Mouse (Mus musculus): ENCODE measurements around the gene Insl3.
"Not testable (repeated sequence)": the region's sequence is repeated elsewhere in the genome, so short reads cannot be mapped to it uniquely, and the experiment has no call there.

The Insl3 gene

GRCm38 (mm10) chr8:71677555-71677954 is 11.5 kb upstream of the Insl3 start:
- DNase-seq (ENCODE audit: low spot score), result no peak

- DNase-seq (ENCODE audit: low spot score), result no peak
Measured at GRCm38 (mm10) chr8:71678216-71678615, 10.8 kb upstream of the Insl3 start.

DNA sequence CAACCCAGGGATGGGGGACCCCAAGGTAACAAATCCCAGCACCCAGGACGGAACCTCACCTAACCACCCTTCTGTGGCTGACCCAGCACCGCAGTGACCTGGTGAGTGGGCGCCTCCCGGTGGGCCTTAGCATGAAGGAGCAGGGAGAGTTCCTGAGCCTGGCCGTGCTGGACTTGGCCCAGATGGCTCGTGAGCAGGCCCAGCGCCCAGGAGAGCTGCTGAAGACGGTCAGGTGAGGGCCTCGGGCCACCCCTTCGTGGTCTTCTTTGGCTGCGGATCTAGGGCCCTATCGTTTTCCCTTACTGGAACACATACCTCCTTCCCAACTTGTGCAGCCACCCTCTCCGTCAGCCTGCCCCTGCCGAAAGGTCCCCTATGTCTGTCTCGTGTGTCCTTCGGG is 9.9 kb upstream of the Insl3 start:
- DNase-seq (ENCODE audit: low spot score), result no peak

DNA sequence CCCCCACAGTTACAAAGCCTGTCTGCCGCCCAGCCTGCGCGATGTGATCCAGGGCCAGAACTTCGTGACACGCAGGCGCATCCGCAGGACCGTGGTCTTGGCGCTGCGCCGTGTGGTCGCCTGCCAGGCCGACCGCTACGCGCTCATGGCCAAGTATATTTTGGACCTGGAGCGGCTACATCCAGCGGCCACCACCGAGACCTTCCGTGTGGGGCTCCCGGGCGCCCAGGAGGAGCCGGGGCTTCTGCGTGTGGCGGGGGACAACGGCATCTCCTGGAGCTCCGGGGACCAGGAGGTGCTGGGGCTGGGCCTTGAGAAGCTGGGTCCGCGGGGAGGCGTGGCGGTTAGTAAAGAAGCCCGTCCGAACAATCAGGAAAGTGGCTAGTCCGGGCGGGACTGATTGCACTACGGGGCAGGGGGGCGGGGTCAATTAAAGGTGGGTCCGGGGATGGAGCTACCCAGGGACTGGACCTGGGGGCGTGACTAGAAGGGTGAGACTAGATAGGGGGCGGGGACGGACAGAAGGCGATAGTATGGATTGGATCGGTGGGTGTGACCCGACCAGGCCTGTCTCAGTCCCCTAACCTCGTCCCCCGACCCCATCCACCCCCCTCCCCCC is 9.4 kb upstream of the Insl3 start:
- DNase-seq (ENCODE audit: low spot score), result no peak

GRCm38 (mm10) chr8:71680471-71680870 is 8.5 kb upstream of the Insl3 start:
- DNase-seq (ENCODE audit: low spot score), result no peak

DNA sequence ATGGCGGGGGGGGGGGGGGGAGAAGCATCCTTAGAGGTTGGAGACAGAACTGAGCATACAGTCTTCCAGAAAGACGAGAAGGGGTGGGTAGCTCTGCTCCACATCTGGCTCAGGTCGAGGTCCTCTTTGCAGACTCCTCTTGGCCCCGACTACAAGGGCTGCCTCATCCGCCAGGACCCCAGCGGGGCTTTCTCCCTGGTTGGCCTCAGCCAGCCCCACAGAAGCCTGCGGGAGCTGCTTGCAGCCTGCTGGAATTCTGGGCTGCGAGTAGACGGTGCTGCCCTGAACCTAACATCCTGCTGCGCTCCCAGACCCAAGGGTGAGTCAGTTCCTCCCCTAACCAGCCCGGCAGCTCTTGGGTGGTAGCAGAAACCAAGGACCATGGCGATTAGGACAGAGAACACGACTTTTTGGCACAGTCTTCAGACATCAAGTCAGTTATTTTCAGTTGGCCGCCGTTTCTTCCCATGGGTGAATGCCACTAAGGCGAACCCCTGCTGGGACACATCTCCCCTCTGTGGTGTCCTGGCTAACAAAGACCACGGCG is 7.6 kb upstream of the Insl3 start:
- DNase-seq (ENCODE audit: low spot score), result no peak

DNA sequence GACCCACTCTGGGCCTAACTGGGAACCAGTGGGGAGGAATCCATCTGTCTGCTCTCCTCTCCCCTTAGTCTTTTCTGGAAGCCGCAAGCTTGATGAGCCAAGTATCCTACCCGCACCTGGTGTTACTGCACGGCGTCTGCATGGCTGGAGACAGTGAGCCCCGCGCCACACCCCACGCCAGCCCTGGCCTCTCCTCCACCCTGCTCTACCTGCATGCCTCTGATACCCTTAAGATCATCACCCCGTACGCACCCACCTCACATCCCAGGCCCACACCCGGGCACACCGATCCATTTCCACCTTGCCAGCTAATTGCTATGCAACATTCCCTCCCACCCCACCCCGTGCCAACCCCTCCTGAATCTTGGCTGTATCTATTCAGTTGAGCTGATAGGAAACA is 6.2 kb upstream of the Insl3 start:
- no peak for DNase-seq (ENCODE audit: low spot score)

- no peak for DNase-seq (ENCODE audit: low spot score)
Measured at GRCm38 (mm10) chr8:71684701-71685100, 4.3 kb upstream of the Insl3 start.

DNA sequence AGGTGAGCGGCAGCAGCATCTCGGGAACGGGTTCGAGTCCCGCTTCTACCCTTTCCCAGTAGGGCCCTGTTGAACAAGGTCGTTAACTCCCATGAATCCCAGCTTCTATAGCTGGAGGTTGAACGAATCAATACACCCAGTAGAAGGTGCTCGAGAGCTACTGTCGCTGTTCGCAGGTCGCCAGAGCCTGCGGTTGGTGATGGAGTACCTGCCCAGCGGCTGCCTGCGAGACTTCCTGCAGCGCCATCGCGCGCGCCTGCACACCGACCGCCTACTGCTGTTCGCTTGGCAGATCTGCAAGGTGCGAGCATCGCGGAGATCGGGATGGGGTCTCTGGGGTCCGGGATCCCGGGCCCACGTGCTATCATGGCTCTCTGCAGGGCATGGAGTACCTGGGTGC is 3.4 kb upstream of the Insl3 start:
- DNase-seq (ENCODE audit: low spot score), result no peak

GRCm38 (mm10) chr8:71686143-71686734 is 2.8 kb upstream of the Insl3 start:
- peak; percentile 56 for DNase-seq (ENCODE audit: low spot score)

GRCm38 (mm10) chr8:71687616-71688015 is 1.4 kb upstream of the Insl3 start:
- DNase-seq (ENCODE audit: low spot score), result no peak

GRCm38 (mm10) chr8:71692509-71692908 is 3.5 kb downstream of the Insl3 start:
- no peak for DNase-seq (ENCODE audit: low spot score)

GRCm38 (mm10) chr8:71693166-71694041 is 4.4 kb downstream of the Insl3 start:
- DNase-seq (ENCODE audit: low spot score), result no peak

GRCm38 (mm10) chr8:71695456-71695855 is 6.4 kb downstream of the Insl3 start:
- DNase-seq (ENCODE audit: low spot score), result not testable (repeated sequence)

GRCm38 (mm10) chr8:71700493-71701269 is 11.7 kb downstream of the Insl3 start:
- peak; percentile 23 for DNase-seq (ENCODE audit: low spot score)

DNA sequence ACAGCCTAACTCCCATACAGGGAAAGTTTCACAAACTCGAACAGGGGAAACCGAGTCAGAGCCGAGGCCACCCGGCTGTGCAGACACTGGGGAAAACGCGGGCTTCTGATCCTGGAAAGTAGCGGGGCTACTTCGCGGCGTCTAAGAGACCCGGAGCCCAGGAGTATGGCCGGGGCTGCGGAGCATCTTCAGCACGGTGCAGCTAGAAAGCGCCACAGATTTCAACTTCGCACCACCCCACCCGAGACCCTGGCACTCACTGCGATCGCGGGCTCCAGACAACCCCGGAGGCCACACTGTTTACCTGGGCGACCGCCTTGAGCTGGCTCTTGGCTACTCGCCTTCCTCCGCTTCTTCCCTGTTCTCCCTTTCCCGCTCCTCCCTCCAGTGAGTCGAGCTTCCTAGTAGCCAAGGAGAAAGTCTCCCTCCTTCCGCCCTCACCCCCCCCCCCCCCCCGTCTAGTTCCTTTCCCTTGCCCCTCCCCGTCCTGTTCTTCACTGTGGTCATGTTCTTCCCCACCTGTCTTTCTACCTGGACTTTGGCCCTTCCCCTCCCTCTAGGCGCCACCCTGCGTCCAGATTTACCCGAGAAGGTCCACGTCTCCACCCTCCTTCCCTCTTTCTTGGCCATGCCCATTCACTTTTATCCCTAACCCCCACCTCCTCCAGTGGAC is 12.5 kb downstream of the Insl3 start, which contains the start of gene B3gnt3:
TSS of gene B3gnt3 (minus strand) at position 376 of the 673 bp plus-strand sequence.
- DNase-seq (ENCODE audit: low spot score), result peak; percentile 79

DNA sequence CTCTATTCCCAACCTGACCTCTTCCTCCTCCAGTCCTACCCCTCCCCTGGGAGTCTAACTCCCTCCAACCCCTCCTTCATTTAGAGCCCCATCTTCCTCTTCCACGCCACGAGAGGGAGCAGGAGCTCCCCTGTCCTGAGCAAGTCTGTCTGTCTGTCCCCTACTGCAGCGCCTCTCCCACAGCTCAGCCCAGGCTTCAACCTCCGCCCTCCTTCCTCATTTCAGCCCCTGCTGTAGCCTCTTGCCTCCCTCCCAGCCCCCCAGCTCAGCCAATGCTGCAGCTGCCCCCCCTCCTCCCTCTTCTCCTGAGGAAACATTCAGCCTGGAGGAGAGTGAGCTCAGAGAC is 13.0 kb downstream of the Insl3 start:
- no peak for DNase-seq (ENCODE audit: low spot score)

GRCm38 (mm10) chr8:71702923-71703322 is 13.9 kb downstream of the Insl3 start:
- DNase-seq (ENCODE audit: low spot score), result no peak

GRCm38 (mm10) chr8:71703400-71703799 is 14.4 kb downstream of the Insl3 start:
- not testable (repeated sequence) for DNase-seq (ENCODE audit: low spot score)

DNA sequence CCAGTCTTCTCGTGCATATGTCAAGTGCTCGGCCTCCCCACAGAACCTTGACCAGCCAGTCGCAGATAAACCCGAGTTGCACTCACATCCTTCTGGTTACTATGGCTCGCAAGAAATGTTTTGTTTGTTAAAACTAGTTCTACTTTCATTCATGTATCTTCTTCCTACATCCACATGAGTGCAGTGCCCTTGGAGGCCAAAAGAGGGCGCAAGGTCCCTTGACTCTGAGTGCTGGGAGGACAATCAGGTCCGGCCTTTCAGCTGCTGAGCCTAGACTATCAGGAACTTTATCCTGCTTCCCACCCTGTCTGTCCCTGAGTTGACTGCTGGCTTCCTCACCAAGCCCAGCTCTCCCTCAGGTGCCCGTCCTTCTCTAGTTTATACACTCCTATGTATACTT is 18.9 kb downstream of the Insl3 start:
- DNase-seq (ENCODE audit: low spot score), result no peak

DNA sequence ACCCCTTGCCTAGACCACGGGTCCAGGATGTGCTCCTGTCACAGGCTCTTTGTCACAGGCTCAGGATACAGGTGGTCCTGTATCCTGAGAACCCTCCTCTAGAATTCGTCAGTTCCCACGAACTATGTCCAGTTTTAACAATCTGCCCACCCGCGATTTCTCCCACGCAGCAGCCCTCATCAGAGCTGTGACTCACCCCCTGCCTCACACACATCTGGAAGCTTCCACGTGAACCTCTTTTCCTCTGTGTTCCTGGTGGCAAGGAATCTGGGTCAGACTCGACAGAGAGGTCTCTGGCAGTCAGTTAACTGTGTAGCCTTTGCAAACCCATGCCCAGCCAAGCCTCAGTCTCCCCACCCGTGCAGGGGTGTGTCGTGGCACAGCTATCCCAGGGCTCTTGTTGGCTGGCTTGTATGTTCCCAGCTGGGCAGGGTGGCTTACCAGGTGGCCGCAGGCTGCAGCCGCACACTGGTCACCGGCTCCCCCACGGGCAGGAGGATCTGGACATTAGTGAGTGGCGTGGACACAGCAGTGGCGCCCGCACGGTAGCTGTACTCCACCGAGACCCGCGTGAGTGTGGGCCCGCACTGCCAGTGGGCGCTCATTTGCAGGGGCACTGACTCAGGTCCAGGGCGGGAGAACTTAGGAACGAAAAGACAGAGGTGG is 20.3 kb downstream of the Insl3 start:
- DNase-seq (ENCODE audit: low spot score), result no peak

Data from yolk sac, embryonic 10.5 days (tissue).